Comparison of ENCODE assay signal across 13 mouse cellular contexts in the genomic region with DNA sequence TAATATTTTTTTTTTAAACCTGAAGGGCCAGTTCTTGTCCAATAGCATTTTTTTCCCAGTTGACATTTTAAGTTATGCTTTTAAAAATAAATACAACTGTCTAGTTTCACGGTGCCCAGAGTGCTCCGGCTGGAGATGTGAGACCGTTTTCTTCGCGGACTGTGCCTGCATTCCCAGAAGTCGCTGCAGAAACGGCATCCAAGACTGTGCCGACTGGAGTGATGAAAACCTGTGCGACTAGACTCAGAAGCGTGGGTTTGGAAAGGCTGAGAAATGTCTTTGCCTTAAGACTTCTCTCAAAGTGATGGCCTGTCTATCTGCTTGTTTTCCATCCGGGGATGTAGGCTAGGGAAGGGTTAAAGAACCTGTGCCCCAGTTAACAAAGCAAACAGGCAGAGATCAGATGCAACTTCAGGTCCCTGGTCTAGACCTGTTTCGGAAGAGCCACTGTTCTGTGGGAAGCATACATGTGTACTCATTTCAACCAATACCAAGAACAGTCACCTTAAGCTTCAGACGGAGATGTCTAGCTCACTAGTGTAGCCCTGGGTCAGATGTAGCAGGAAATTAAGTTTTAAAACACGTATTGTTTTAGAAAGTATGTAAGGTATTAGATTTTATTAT. TPM values are rescaled to one million over a fixed set of nuclear protein-coding genes. Genes with fewer than 3 reads are reported as not detected.
DNase-seq lines count a peak whose midpoint lies in the region; ATAC-seq lines count a peak whose summit lies in the region.
"Had no signal": no experiment of that assay in that cellular context is flagged by ENCODE, and none has a peak within 500 bp of the region (broad histone marks: within the 10 kb centered on the region; RNA-seq: fewer than 3 reads in every experiment).

No protein-coding gene starts in this region.

- peak overlapping the region; percentile 12; the same call in 1 of the 2 replicates for H3K4me2 ChIP-seq in heart, embryonic 14.5 days (ENCODE audit: low read length)
- H3K4me2 ChIP-seq in heart, embryonic 12.5 days = no peak overlapping the region
- peak overlapping the region; percentile 17; the same call in 1 of the 2 replicates for H3K4me2 ChIP-seq in lung, embryonic 15.5 days
- 0 out of 2 replicates have a peak overlapping the region, but pooled peaks have one; percentile 2 for H3K4me2 ChIP-seq in embryonic facial prominence, embryonic 14.5 days (ENCODE audit: low read depth, low read length)

- ATAC-seq in heart, embryonic 14.5 days (ENCODE audit: insufficient number of reproducible peaks, insufficient read depth, low FRiP score, low read depth) = no peak
- ATAC-seq in heart, embryonic 12.5 days (ENCODE audit: insufficient number of reproducible peaks, low FRiP score) = no peak
- no peak for ATAC-seq in lung, embryonic 15.5 days (ENCODE audit: borderline replicate concordance, extremely low read depth, low FRiP score, low TSS enrichment)
- ATAC-seq in embryonic facial prominence, embryonic 14.5 days (ENCODE audit: low read depth) = 0 out of 2 replicates have a peak, but pooled peaks have one; percentile 19
- ATAC-seq: hindbrain, postnatal 0 days had no signal

- peaks cover 2 to 4% of the 10 kb centered on the region in 2 experiments; a peak in 1 of 4 replicates for H3K4me1 ChIP-seq in heart, embryonic 14.5 days (ENCODE audit: control insufficient read depth in 2 of 2, insufficient read depth in 2 of 2, low read length in 2 of 2)
- H3K4me1 ChIP-seq in heart, embryonic 12.5 days (replicated peaks) = peaks cover 12% of the 10 kb centered on the region; the same call in 1 of the 2 replicates
- peaks cover 11% of the 10 kb centered on the region for H3K4me1 ChIP-seq in lung, embryonic 15.5 days
- H3K4me1 ChIP-seq in ES-E14 (ENCODE audit: control insufficient read depth in 2 of 2, insufficient read depth in 2 of 2, low read length in 2 of 2, poor library complexity in 1 of 2) = peaks cover 2 to 3% of the 10 kb centered on the region in 2 experiments; a peak in 3 of 4 replicates
- no peaks in the 10 kb centered on the region for H3K4me1 ChIP-seq in embryonic facial prominence, embryonic 14.5 days (ENCODE audit: control insufficient read depth, insufficient read depth, low read length)

- no peak overlapping the region for H3K9ac ChIP-seq in heart, embryonic 14.5 days (ENCODE audit: low read length)
- H3K9ac ChIP-seq in heart, embryonic 12.5 days = no peak overlapping the region
- H3K9ac ChIP-seq in lung, embryonic 15.5 days = no peak overlapping the region
- no peak overlapping the region for H3K9ac ChIP-seq in ES-E14 (ENCODE audit: insufficient read depth, low read depth, low read length, poor library complexity, severe bottlenecking)
- H3K9ac ChIP-seq in embryonic facial prominence, embryonic 14.5 days (ENCODE audit: low read depth, low read length) = no peak overlapping the region

- peak overlapping the region in 1 of 2 experiments; percentile 14; a peak in 1 of 4 replicates for H3K27ac ChIP-seq in heart, embryonic 14.5 days (replicated peaks in 1 of 2; ENCODE audit: control insufficient read depth in 1 of 2, insufficient read depth in 1 of 2, low read depth in 2 of 2, low read length in 2 of 2)
- no peak overlapping the region for H3K27ac ChIP-seq in heart, embryonic 12.5 days (ENCODE audit: poor library complexity, severe bottlenecking)
- no peak overlapping the region for H3K27ac ChIP-seq in lung, embryonic 15.5 days
- peak overlapping the region; percentile 49; the same call in 1 of the 2 replicates for H3K27ac ChIP-seq in ES-E14 (ENCODE audit: insufficient read depth, low read depth, low read length, poor library complexity, severe bottlenecking)
- H3K27ac ChIP-seq in embryonic facial prominence, embryonic 14.5 days (replicated peaks; ENCODE audit: low read depth, low read length) = 0 out of 2 replicates have a peak overlapping the region, but pooled peaks have one; percentile 22

- peaks cover 45% of the 10 kb centered on the region for H3K36me3 ChIP-seq in heart, embryonic 14.5 days (ENCODE audit: control insufficient read depth, insufficient read depth, low read length)
- peaks cover 38% of the 10 kb centered on the region for H3K36me3 ChIP-seq in heart, embryonic 12.5 days
- peaks cover 39% of the 10 kb centered on the region for H3K36me3 ChIP-seq in lung, embryonic 15.5 days
- peaks cover 23% of the 10 kb centered on the region for H3K36me3 ChIP-seq in ES-E14 (ENCODE audit: control insufficient read depth, insufficient read depth, low read length, poor library complexity, severe bottlenecking)
- peaks cover 38% of the 10 kb centered on the region for H3K36me3 ChIP-seq in embryonic facial prominence, embryonic 14.5 days (ENCODE audit: control insufficient read depth, insufficient read depth, low read length)

- no peaks in the 10 kb centered on the region for H3K9me3 ChIP-seq in heart, embryonic 14.5 days (ENCODE audit: control insufficient read depth, low read length)
- no peaks in the 10 kb centered on the region for H3K9me3 ChIP-seq in heart, embryonic 12.5 days (replicated peaks)
- no peaks in the 10 kb centered on the region for H3K9me3 ChIP-seq in lung, embryonic 15.5 days
- H3K9me3 ChIP-seq in ES-E14 (ENCODE audit: control insufficient read depth, insufficient read depth, low read depth, low read length) = no peaks in the 10 kb centered on the region
- H3K9me3 ChIP-seq in embryonic facial prominence, embryonic 14.5 days (ENCODE audit: control insufficient read depth, low read length) = no peaks in the 10 kb centered on the region

- in situ Hi-C loops in ES-E14 (cut with MboI; ENCODE audit: low sequenced_read_pairs in 2 of 2, unreplicated experiment in 2 of 2) = no loop called here

- H3K4me3 ChIP-seq in heart, embryonic 14.5 days (ENCODE audit: control insufficient read depth in 1 of 2, insufficient read depth in 1 of 2, low read depth in 1 of 2, low read length in 2 of 2) = no peak overlapping the region
- H3K4me3 ChIP-seq in heart, embryonic 12.5 days = no peak overlapping the region
- H3K4me3 ChIP-seq in lung, embryonic 15.5 days = no peak overlapping the region
- no peak overlapping the region for H3K4me3 ChIP-seq in ES-E14 (ENCODE audit: insufficient read depth in 1 of 2, low read depth in 1 of 2, low read length in 2 of 2, poor library complexity in 1 of 2, severe bottlenecking in 1 of 2)
- no peak overlapping the region for H3K4me3 ChIP-seq in embryonic facial prominence, embryonic 14.5 days (ENCODE audit: low read depth, low read length)

- no peak for DNase-seq in lung, postnatal 4 days
- DNase-seq in ES-E14 (ENCODE audit: low read depth, low spot score) = no peak
- peak; percentile 16 for DNase-seq in embryonic facial prominence, embryonic 14.5 days (ENCODE audit: low spot score)
- DNase-seq in cerebellum, postnatal 36 days = no peak
- no peak for DNase-seq in retina, embryonic 14.5 days (ENCODE audit: low spot score)
- DNase-seq: kidney, postnatal 10 days; left cerebral cortex, postnatal 4 days had no signal

- H3K27me3 ChIP-seq in heart, embryonic 14.5 days (ENCODE audit: control insufficient read depth, insufficient read depth, low read length) = no peaks in the 10 kb centered on the region
- no peaks in the 10 kb centered on the region for H3K27me3 ChIP-seq in heart, embryonic 12.5 days (replicated peaks)
- H3K27me3 ChIP-seq in lung, embryonic 15.5 days = no peaks in the 10 kb centered on the region
- no peaks in the 10 kb centered on the region for H3K27me3 ChIP-seq in embryonic facial prominence, embryonic 14.5 days (replicated peaks; ENCODE audit: control insufficient read depth, insufficient read depth, low read length)

- WGBS in heart, embryonic 14.5 days = 35% methylated on average over 14 of the region's 14 CpGs
- 41% methylated on average over 14 of the region's 14 CpGs for WGBS in heart, embryonic 12.5 days
- 27% methylated on average over 14 of the region's 14 CpGs for WGBS in lung, embryonic 15.5 days
- 35% methylated on average over 14 of the region's 14 CpGs for WGBS in embryonic facial prominence, embryonic 14.5 days

RNA-seq across cellular contexts. Expression of a gene that starts 9.8 kb away (rescaled TPM):
- 400 and 431 TPM in 2 replicates for polyA plus RNA-seq in heart, embryonic 14.5 days (2014; fragmentation: Nextera tagmentation; extraction: Ambion mirVana)
- 474 and 476 TPM in 2 replicates for polyA plus RNA-seq in heart, embryonic 12.5 days (2016; fragmentation: Nextera tagmentation; extraction: Ambion mirVana)
- polyA plus RNA-seq in lung, embryonic 15.5 days (2015; fragmentation: Nextera tagmentation; extraction: Ambion mirVana) = 652 and 689 TPM in 2 replicates
- total RNA-seq in ES-E14 (2012; rRNA removed) = 742 and 844 TPM in 2 replicates
- polyA plus RNA-seq in embryonic facial prominence, embryonic 14.5 days (2014; fragmentation: Nextera tagmentation; extraction: Ambion mirVana) = 674 and 695 TPM in 2 replicates

RNA-seq across cellular contexts. Expression of a gene that starts 27.3 kb away (rescaled TPM):
- polyA plus RNA-seq in heart, embryonic 14.5 days (2014; fragmentation: Nextera tagmentation; extraction: Ambion mirVana) = not detected in 2 replicates
- polyA plus RNA-seq in heart, embryonic 12.5 days (2016; fragmentation: Nextera tagmentation; extraction: Ambion mirVana) = not detected in 2 replicates
- polyA plus RNA-seq in lung, embryonic 15.5 days (2015; fragmentation: Nextera tagmentation; extraction: Ambion mirVana) = not detected in 2 replicates
- total RNA-seq in ES-E14 (2012; rRNA removed) = not detected in 2 replicates
- not detected in 2 replicates for polyA plus RNA-seq in embryonic facial prominence, embryonic 14.5 days (2014; fragmentation: Nextera tagmentation; extraction: Ambion mirVana)
- total RNA-seq: hindbrain, postnatal 0 days; left cerebral cortex, postnatal 4 days had no signal
- polyA plus RNA-seq: hindbrain, postnatal 0 days; liver, embryonic 16.5 days; urinary bladder, adult 2 months had no signal

RNA-seq across cellular contexts. Expression of a gene that starts 44.1 kb away (rescaled TPM):
- polyA plus RNA-seq in heart, embryonic 14.5 days (2014; fragmentation: Nextera tagmentation; extraction: Ambion mirVana) = 19.2 and 24.1 TPM in 2 replicates
- 16.1 and 18.5 TPM in 2 replicates for polyA plus RNA-seq in heart, embryonic 12.5 days (2016; fragmentation: Nextera tagmentation; extraction: Ambion mirVana)
- polyA plus RNA-seq in lung, embryonic 15.5 days (2015; fragmentation: Nextera tagmentation; extraction: Ambion mirVana) = 18.0 and 18.8 TPM in 2 replicates
- total RNA-seq in ES-E14 (2012; rRNA removed) = 7.7 and 10.8 TPM in 2 replicates
- 26.6 and 30.2 TPM in 2 replicates for polyA plus RNA-seq in embryonic facial prominence, embryonic 14.5 days (2014; fragmentation: Nextera tagmentation; extraction: Ambion mirVana)

RNA-seq across cellular contexts. Expression of a gene that starts 44.1 kb away (rescaled TPM):
- 16.2 TPM in 2 replicates for polyA plus RNA-seq in heart, embryonic 14.5 days (2014; fragmentation: Nextera tagmentation; extraction: Ambion mirVana)
- 19.2 and 19.7 TPM in 2 replicates for polyA plus RNA-seq in heart, embryonic 12.5 days (2016; fragmentation: Nextera tagmentation; extraction: Ambion mirVana)
- 32.6 and 33.0 TPM in 2 replicates for polyA plus RNA-seq in lung, embryonic 15.5 days (2015; fragmentation: Nextera tagmentation; extraction: Ambion mirVana)
- 33.4 and 38.9 TPM in 2 replicates for total RNA-seq in ES-E14 (2012; rRNA removed)
- 20.8 and 26.8 TPM in 2 replicates for polyA plus RNA-seq in embryonic facial prominence, embryonic 14.5 days (2014; fragmentation: Nextera tagmentation; extraction: Ambion mirVana)

RNA-seq across cellular contexts. Expression of a gene that starts 47.1 kb away (rescaled TPM):
- not detected in 2 replicates for polyA plus RNA-seq in heart, embryonic 14.5 days (2014; fragmentation: Nextera tagmentation; extraction: Ambion mirVana)
- polyA plus RNA-seq in heart, embryonic 12.5 days (2016; fragmentation: Nextera tagmentation; extraction: Ambion mirVana) = 0.03 and 0.06 TPM in 2 replicates
- polyA plus RNA-seq in lung, embryonic 15.5 days (2015; fragmentation: Nextera tagmentation; extraction: Ambion mirVana) = 0.04 and 0.06 TPM in 2 replicates
- total RNA-seq in ES-E14 (2012; rRNA removed) = 0.16 and 0.22 TPM in 2 replicates
- 2.9 and 3.6 TPM in 2 replicates for polyA plus RNA-seq in embryonic facial prominence, embryonic 14.5 days (2014; fragmentation: Nextera tagmentation; extraction: Ambion mirVana)
- polyA plus RNA-seq: liver, embryonic 16.5 days; urinary bladder, adult 2 months had no signal

Comparison
In these comparisons a context has a peak if more than half of its experiments do, and no peak if none do; other contexts are left out.
1. H3K27ac ChIP-seq: peak in ES-E14 (single experiment) and embryonic facial prominence, embryonic 14.5 days (single experiment); none in heart, embryonic 12.5 days (single experiment) and lung, embryonic 15.5 days (single experiment).